Mouse (Mus musculus): ENCODE data around the gene Slco3a1. TPM values are rescaled to one million over a fixed set of nuclear protein-coding genes. Genes with fewer than 3 reads are reported as not detected.

Slco3a1 gene
- polyA plus RNA-seq, 1 experiment from 2014 or later: 19.1 TPM

DNA sequence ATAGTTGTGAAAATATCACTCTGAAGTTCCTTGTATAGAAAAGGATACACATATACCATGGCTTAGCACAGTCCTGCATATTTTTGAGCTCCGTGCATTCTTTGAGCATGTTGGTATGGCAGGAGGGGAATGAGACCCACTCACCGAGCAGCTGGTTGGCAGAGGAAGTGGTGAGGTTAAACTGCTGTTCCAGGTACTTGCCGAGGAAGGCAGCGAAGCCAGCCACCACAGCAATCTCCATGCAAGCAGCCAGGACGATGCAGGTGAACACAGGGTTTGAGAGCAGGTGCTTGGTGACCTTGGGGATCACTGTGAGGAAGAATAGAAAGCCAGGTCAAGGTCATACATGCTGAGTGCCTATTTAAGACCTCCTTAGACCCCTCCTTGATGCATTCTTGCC, 226.9 kb downstream of the Slco3a1 start:
- H3K4me2 ChIP-seq: no peak overlapping the region
- 84% methylated on average over 5 of the region's 5 CpGs for WGBS
- no peak overlapping the region for H3K4me3 ChIP-seq
- H3K4me1 ChIP-seq: peaks cover 2% of the 10 kb centered on the region; the same call in 1 of the 2 replicates
- no peak overlapping the region for H3K9ac ChIP-seq
- no peak for ATAC-seq (ENCODE audit: insufficient number of reproducible peaks, low FRiP score, low TSS enrichment, low read depth)
- no peaks in the 10 kb centered on the region for H3K27me3 ChIP-seq
- no peaks in the 10 kb centered on the region for H3K9me3 ChIP-seq
- no peaks in the 10 kb centered on the region for H3K36me3 ChIP-seq
- H3K27ac ChIP-seq: no peak overlapping the region

GRCm38 (mm10) chr7:74325052-74325451, 229.5 kb downstream of the Slco3a1 start:
- Histone ChIP-seq H3K4me2 (no peak overlapping the region), H3K9me3 (no peaks in the 10 kb centered on the region), H3K27me3 (no peaks in the 10 kb centered on the region), H3K4me3 (no peak overlapping the region), H3K27ac (no peak overlapping the region), H3K36me3 (no peaks in the 10 kb centered on the region), H3K4me1 (no peaks in the 10 kb centered on the region), H3K9ac (no peak overlapping the region)
- WGBS: 54% methylated on average over 8 of the region's 8 CpGs
- ATAC-seq (ENCODE audit: insufficient number of reproducible peaks, low FRiP score, low TSS enrichment, low read depth): no peak

- H3K4me1 ChIP-seq: no peaks in the 10 kb centered on the region
- ATAC-seq (ENCODE audit: insufficient number of reproducible peaks, low FRiP score, low TSS enrichment, low read depth): no peak
- no peak overlapping the region for H3K27ac ChIP-seq
- no peak overlapping the region for H3K4me2 ChIP-seq
- H3K36me3 ChIP-seq: 0 out of 2 replicates have a peak, but pooled peaks cover 2% of the 10 kb centered on the region
- WGBS: 45% methylated on average over 5 of the region's 5 CpGs
- H3K9ac ChIP-seq: no peak overlapping the region
- H3K27me3 ChIP-seq: no peaks in the 10 kb centered on the region
- H3K9me3 ChIP-seq: no peaks in the 10 kb centered on the region
- no peak overlapping the region for H3K4me3 ChIP-seq
These were observed 230.9 kb downstream of the Slco3a1 start for GRCm38 (mm10) chr7:74323683-74324082.

- no peak overlapping the region for H3K27ac ChIP-seq
- no peak overlapping the region for H3K4me3 ChIP-seq
- no peak overlapping the region for H3K4me2 ChIP-seq
- 0 out of 2 replicates have a peak, but pooled peaks cover 2% of the 10 kb centered on the region for H3K36me3 ChIP-seq
- no peaks in the 10 kb centered on the region for H3K9me3 ChIP-seq
- ATAC-seq (ENCODE audit: insufficient number of reproducible peaks, low FRiP score, low TSS enrichment, low read depth): no peak
- no peak overlapping the region for H3K9ac ChIP-seq
- H3K27me3 ChIP-seq: no peaks in the 10 kb centered on the region
- H3K4me1 ChIP-seq: no peaks in the 10 kb centered on the region
These were observed 231.4 kb downstream of the Slco3a1 start for GRCm38 (mm10) chr7:74323194-74323593.

DNA sequence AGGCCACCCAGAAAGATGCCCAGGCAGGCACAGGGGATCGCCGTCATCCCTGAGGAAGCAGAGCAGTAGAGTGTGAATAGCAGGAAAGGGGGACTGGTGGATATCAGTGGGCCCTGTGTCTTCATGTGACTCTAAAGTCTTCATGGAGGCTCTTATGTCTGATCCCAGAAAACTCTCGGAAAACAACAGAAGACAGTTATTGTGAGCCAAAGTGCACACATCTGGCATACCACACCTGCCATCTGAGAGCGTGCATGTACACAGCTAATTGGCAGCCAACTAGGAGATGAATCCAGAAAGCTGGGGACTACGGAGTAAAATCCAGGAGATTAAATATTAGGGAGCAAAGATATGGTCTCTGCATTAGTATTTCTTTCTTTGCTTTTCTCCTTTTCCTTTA, 233.9 kb downstream of the Slco3a1 start:
- Histone ChIP-seq H3K27me3 (no peaks in the 10 kb centered on the region), H3K9ac (no peak overlapping the region), H3K9me3 (no peaks in the 10 kb centered on the region), H3K4me3 (no peak overlapping the region), H3K36me3 (0 out of 2 replicates have a peak, but pooled peaks cover 2% of the 10 kb centered on the region), H3K4me2 (no peak overlapping the region), H3K4me1 (peaks cover 11% of the 10 kb centered on the region), H3K27ac (no peak overlapping the region)
- ATAC-seq (ENCODE audit: insufficient number of reproducible peaks, low FRiP score, low TSS enrichment, low read depth): no peak
- WGBS: 85% methylated on average over 5 of the region's 5 CpGs

- no peak for ATAC-seq (ENCODE audit: insufficient number of reproducible peaks, low FRiP score, low TSS enrichment, low read depth)
- H3K27ac ChIP-seq: no peak overlapping the region
These were observed 238.6 kb downstream of the Slco3a1 start for GRCm38 (mm10) chr7:74315836-74316435.

DNA sequence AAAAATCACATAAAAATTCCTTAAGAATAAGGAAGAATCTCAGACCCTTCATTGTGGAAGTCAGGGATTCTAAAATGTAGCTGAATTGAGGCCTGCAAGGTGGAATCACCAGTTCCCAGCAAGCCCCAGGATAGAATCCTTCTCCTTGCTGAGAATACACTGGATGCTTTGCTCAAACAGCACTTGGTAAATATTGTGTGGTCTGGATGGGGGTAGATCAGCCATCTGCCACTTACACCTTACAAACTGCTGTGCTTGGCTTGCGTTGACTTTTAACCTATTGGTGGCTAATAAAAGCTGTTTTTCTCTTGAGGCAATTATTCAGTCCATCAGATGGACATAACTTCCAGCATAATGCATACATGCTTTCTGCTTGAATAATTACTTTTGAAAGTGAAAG, 240.3 kb downstream of the Slco3a1 start:
- H3K9me3 ChIP-seq: no peaks in the 10 kb centered on the region
- no peak overlapping the region for H3K4me2 ChIP-seq
- no peak for ATAC-seq (ENCODE audit: insufficient number of reproducible peaks, low FRiP score, low TSS enrichment, low read depth)
- no peak overlapping the region for H3K4me3 ChIP-seq
- no peak overlapping the region for H3K9ac ChIP-seq
- no peak overlapping the region for H3K27ac ChIP-seq
- H3K27me3 ChIP-seq: no peaks in the 10 kb centered on the region
- peaks cover 19% of the 10 kb centered on the region for H3K4me1 ChIP-seq
- 64% methylated on average over 1 of the region's 1 CpGs for WGBS
- no peaks in the 10 kb centered on the region for H3K36me3 ChIP-seq

More at GRCm38 (mm10) chr7:74315836-74316435, 238.6 kb downstream of the Slco3a1 start:
- Histone ChIP-seq H3K4me1 (peaks cover 19% of the 10 kb centered on the region), H3K4me2 (no peak overlapping the region), H3K4me3 (no peak overlapping the region), H3K27me3 (no peaks in the 10 kb centered on the region), H3K36me3 (0 out of 2 replicates have a peak, but pooled peaks cover 2% of the 10 kb centered on the region), H3K9ac (no peak overlapping the region), H3K9me3 (no peaks in the 10 kb centered on the region)
- 50% methylated on average over 3 of the region's 3 CpGs for WGBS

GRCm38 (mm10) chr7:74313279-74314105, 241.1 kb downstream of the Slco3a1 start:
- H3K27ac ChIP-seq: no peak overlapping the region
- H3K36me3 ChIP-seq: no peaks in the 10 kb centered on the region
- no peak for ATAC-seq (ENCODE audit: insufficient number of reproducible peaks, low FRiP score, low TSS enrichment, low read depth)

DNA sequence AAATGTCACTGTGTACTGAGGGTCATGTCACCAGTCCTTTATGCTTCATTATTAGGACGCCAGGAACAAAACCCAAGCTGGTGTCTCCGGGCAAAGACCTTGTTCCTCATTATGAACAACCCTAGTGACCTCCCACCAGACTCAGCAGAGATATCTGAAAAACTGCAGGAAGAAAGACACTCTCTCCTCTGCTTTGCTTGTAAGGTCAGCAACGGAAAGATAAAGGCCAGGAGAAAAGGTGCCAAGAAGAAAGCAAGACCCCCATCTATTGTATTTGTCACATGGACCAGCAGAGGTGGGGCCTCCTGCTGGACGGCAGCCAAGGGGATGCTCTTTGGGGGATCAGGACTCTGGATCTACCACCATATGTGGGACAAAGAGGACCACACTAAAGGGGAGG, 243.0 kb downstream of the Slco3a1 start:
- no peak overlapping the region for H3K9ac ChIP-seq
- H3K27ac ChIP-seq: no peak overlapping the region
- 65% methylated on average over 4 of the region's 4 CpGs for WGBS
- no peak for ATAC-seq (ENCODE audit: insufficient number of reproducible peaks, low FRiP score, low TSS enrichment, low read depth)
- no peaks in the 10 kb centered on the region for H3K36me3 ChIP-seq
- H3K4me3 ChIP-seq: no peak overlapping the region
- no peak overlapping the region for H3K4me2 ChIP-seq
- H3K4me1 ChIP-seq: peaks cover 17% of the 10 kb centered on the region
- H3K27me3 ChIP-seq: no peaks in the 10 kb centered on the region
- H3K9me3 ChIP-seq: no peaks in the 10 kb centered on the region

More at GRCm38 (mm10) chr7:74313279-74314105, 241.1 kb downstream of the Slco3a1 start:
- no peak overlapping the region for H3K4me2 ChIP-seq
- H3K4me3 ChIP-seq: no peak overlapping the region
- H3K27me3 ChIP-seq: no peaks in the 10 kb centered on the region
- no peaks in the 10 kb centered on the region for H3K9me3 ChIP-seq
- H3K9ac ChIP-seq: no peak overlapping the region
- peaks cover 19% of the 10 kb centered on the region for H3K4me1 ChIP-seq
- 66% methylated on average over 6 of the region's 6 CpGs for WGBS

GRCm38 (mm10) chr7:74303611-74304300, 250.8 kb downstream of the Slco3a1 start:
- no peak for ATAC-seq (ENCODE audit: insufficient number of reproducible peaks, low FRiP score, low TSS enrichment, low read depth)
- Histone ChIP-seq H3K4me1 (peaks cover 15% of the 10 kb centered on the region; the same call in 1 of the 2 replicates), H3K9ac (no peak overlapping the region), H3K36me3 (no peaks in the 10 kb centered on the region), H3K4me3 (no peak overlapping the region), H3K4me2 (no peak overlapping the region), H3K9me3 (no peaks in the 10 kb centered on the region), H3K27ac (no peak overlapping the region), H3K27me3 (no peaks in the 10 kb centered on the region)
- WGBS: 32% methylated on average over 14 of the region's 14 CpGs

GRCm38 (mm10) chr7:74303081-74303480, 251.5 kb downstream of the Slco3a1 start:
- no peaks in the 10 kb centered on the region for H3K36me3 ChIP-seq
- no peak for ATAC-seq (ENCODE audit: insufficient number of reproducible peaks, low FRiP score, low TSS enrichment, low read depth)
- WGBS: 50% methylated on average over 5 of the region's 5 CpGs

GRCm38 (mm10) chr7:74286531-74286930, 268.0 kb downstream of the Slco3a1 start:
- no peak overlapping the region for H3K27ac ChIP-seq
- no peaks in the 10 kb centered on the region for H3K36me3 ChIP-seq
- no peak overlapping the region for H3K4me2 ChIP-seq
- WGBS: 25% methylated on average over 4 of the region's 4 CpGs
- ATAC-seq (ENCODE audit: insufficient number of reproducible peaks, low FRiP score, low TSS enrichment, low read depth): no peak
- no peaks in the 10 kb centered on the region for H3K27me3 ChIP-seq
- no peak overlapping the region for H3K4me3 ChIP-seq
- H3K9ac ChIP-seq: no peak overlapping the region
- H3K9me3 ChIP-seq: no peaks in the 10 kb centered on the region
- no peaks in the 10 kb centered on the region for H3K4me1 ChIP-seq

More at GRCm38 (mm10) chr7:74303081-74303480, 251.5 kb downstream of the Slco3a1 start:
- H3K4me2 ChIP-seq: no peak overlapping the region
- H3K27ac ChIP-seq: no peak overlapping the region
- no peak overlapping the region for H3K9ac ChIP-seq
- peaks cover 15% of the 10 kb centered on the region; the same call in 1 of the 2 replicates for H3K4me1 ChIP-seq
- no peaks in the 10 kb centered on the region for H3K9me3 ChIP-seq
- no peaks in the 10 kb centered on the region for H3K27me3 ChIP-seq
- H3K4me3 ChIP-seq: no peak overlapping the region
